Mouse (Mus musculus) cerebellum, adult 2 months (tissue): ENCODE results near the gene Fbrsl1. TPM values are rescaled to one million over a fixed set of nuclear protein-coding genes. Genes with fewer than 3 reads are reported as not detected.

Experiments used
- DNase-seq, 2 experiments: peaks; one replicate each; pipeline ENCODE4 v3.0.0; 2021
- H3K27ac ChIP-seq: fragments of 200-500 bp; 2 replicates; pipeline ENCODE4 v1.5.1; 2012; ENCODE audit warnings: low read length, control low read depth, inconsistent platforms; ENCODE audit not compliant: insufficient read depth
- H3K27me3 ChIP-seq: fragments of 200-500 bp; 2 replicates; pipeline ENCODE4 v1.6.1; 2012; ENCODE audit warnings: inconsistent platforms, mild to moderate bottlenecking, low read length, moderate library complexity; ENCODE audit not compliant: control insufficient read depth, insufficient read depth
- H3K4me1 ChIP-seq: fragments of 200-500 bp; 2 replicates; pipeline ENCODE4 v1.6.1; 2011; ENCODE audit warnings: low read length; ENCODE audit not compliant: control insufficient read depth, insufficient read depth
- H3K4me3 ChIP-seq: fragments of 200-500 bp; replicated peaks from 2 replicates; pipeline ENCODE3; 2011; ENCODE audit warnings: mild to moderate bottlenecking, low read depth, low read length, control low read depth; ENCODE audit not compliant: insufficient read depth
- CTCF ChIP-seq: fragments of 200-500 bp; IDR thresholded peaks from 2 replicates; pipeline ENCODE4 v1.5.1; 2011; ENCODE audit warnings: low read depth, mild to moderate bottlenecking, control low read depth, low read length, moderate library complexity, borderline replicate concordance; ENCODE audit not compliant: insufficient read depth
- POLR2A ChIP-seq: fragments of 200-500 bp; IDR thresholded peaks from 2 replicates; pipeline ENCODE4 v1.6.1; 2011; ENCODE audit warnings: low read length, control low read depth, borderline replicate concordance; ENCODE audit not compliant: insufficient read depth
- WGBS: fragments of 180-500 bp; shearing (Covaris S2); methylation state at CpG from one replicate; pipeline ENCODE4 v1.1.7; 2018; 5-methylcytosine and 5-hydroxymethylcytosine counted together
- polyA plus RNA-seq: library from polyadenylated mRNA; depleted of rRNA; stranded (reverse); fragments of >200 nt; gene quantifications from 2 replicates; pipeline ENCODE4 v1.2.3, GENCODE M21; 2012

Gene Fbrsl1
- polyA plus RNA-seq, 1 experiment: 65.4 TPM

DNA sequence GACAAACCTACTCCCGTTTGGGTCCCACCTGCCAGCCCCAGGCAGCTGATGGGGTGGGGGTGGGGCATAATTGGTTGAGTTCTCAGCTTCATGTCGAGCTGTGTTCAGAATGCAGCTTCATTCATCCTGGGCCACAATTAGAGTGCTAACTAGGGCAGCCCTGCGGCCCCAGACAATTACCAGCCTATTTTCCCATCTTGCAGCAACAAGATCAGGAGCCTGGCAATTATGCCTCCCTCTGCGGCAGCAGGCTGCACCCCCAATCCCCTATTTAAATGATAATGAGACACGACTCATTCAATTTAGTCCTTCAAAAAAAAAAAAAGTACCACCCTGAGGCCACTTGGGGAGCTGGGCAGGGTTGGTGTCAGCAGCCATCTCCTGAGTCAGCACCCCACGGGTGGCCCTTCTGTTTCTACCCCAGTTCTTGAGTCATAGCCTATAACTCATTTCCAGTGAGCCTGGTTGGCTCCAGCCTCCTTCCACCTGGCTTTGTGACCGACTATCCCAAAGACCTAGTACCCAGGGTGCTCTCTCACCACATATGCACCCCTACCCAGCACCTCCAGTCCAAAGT lies 31.4 kb downstream of the Fbrsl1 start:
- Histone ChIP-seq H3K4me3 (no peak overlapping the region), H3K27ac (peak overlapping the region; percentile 74), H3K27me3 (no peaks in the 10 kb centered on the region), H3K4me1 (peaks cover 79% of the 10 kb centered on the region)
- WGBS: 5% methylated on average over 7 of the region's 7 CpGs
- TF ChIP-seq POLR2A: no peak
- peak; percentile 7; the same call in 1 of the 2 replicates for TF ChIP-seq CTCF
- peak; percentile 80 to 90 for DNase-seq

GRCm38 (mm10) chr5:110415806-110416700 lies 32.2 kb downstream of the Fbrsl1 start:
- peak in 1 of 2 experiments; percentile 28 for DNase-seq
- TF ChIP-seq CTCF (no peak), POLR2A (no peak)
- Histone ChIP-seq H3K4me1 (peaks cover 77% of the 10 kb centered on the region), H3K27me3 (no peaks in the 10 kb centered on the region), H3K4me3 (no peak overlapping the region), H3K27ac (peak overlapping the region; percentile 74)
- 61% methylated on average over 12 of the region's 13 CpGs for WGBS

- no peak for DNase-seq
Observed at GRCm38 (mm10) chr5:110415022-110415421, 33.3 kb downstream of the Fbrsl1 start.

GRCm38 (mm10) chr5:110413018-110413417 lies 35.3 kb downstream of the Fbrsl1 start:
- no peaks in the 10 kb centered on the region for H3K27me3 ChIP-seq
- TF ChIP-seq CTCF (no peak), POLR2A (no peak)
- no peak overlapping the region for H3K4me3 ChIP-seq
- peaks cover 74% of the 10 kb centered on the region for H3K4me1 ChIP-seq
- no peak for DNase-seq
- 90% methylated on average over 14 of the region's 14 CpGs for WGBS
- no peak overlapping the region for H3K27ac ChIP-seq

More at GRCm38 (mm10) chr5:110415022-110415421, 33.3 kb downstream of the Fbrsl1 start:
- Histone ChIP-seq H3K27me3 (no peaks in the 10 kb centered on the region), H3K4me3 (no peak overlapping the region), H3K27ac (no peak overlapping the region), H3K4me1 (peaks cover 80% of the 10 kb centered on the region)
- no peak for TF ChIP-seq CTCF
- TF ChIP-seq POLR2A: no peak
- 88% methylated on average over 5 of the region's 5 CpGs for WGBS

- Histone ChIP-seq H3K27ac (peak overlapping the region; percentile 68), H3K4me3 (no peak overlapping the region), H3K27me3 (no peaks in the 10 kb centered on the region), H3K4me1 (peaks cover 65% of the 10 kb centered on the region)
- TF ChIP-seq CTCF (peak; percentile 12; the same call in 1 of the 2 replicates), POLR2A (no peak)
- DNase-seq: peak; percentile 67 to 75
- 10% methylated on average over 5 of the region's 5 CpGs for WGBS
Observed at GRCm38 (mm10) chr5:110410386-110410785, 37.9 kb downstream of the Fbrsl1 start.

- TF ChIP-seq POLR2A (no peak), CTCF (no peak)
- H3K27me3 ChIP-seq: no peaks in the 10 kb centered on the region
- WGBS: 79% methylated on average over 2 of the region's 2 CpGs
- DNase-seq: no peak
- H3K4me1 ChIP-seq: peaks cover 59% of the 10 kb centered on the region
- H3K4me3 ChIP-seq: no peak overlapping the region
- H3K27ac ChIP-seq: no peak overlapping the region
Observed at GRCm38 (mm10) chr5:110408967-110409366, 39.3 kb downstream of the Fbrsl1 start.

- WGBS: 78% methylated on average over 8 of the region's 8 CpGs
- peak overlapping the region; percentile 67 for H3K27ac ChIP-seq
- no peak overlapping the region for H3K4me3 ChIP-seq
- TF ChIP-seq CTCF (no peak), POLR2A (no peak)
- peaks cover 39% of the 10 kb centered on the region for H3K4me1 ChIP-seq
- DNase-seq: no peak
- no peaks in the 10 kb centered on the region for H3K27me3 ChIP-seq
Observed at GRCm38 (mm10) chr5:110406065-110406714, 42.1 kb downstream of the Fbrsl1 start.
